Mouse (Mus musculus) MEL-GATA-1-ER (cell line): ENCODE results near the gene Fgfr2.

Source experiments
- DNase-seq: peaks from one replicate; pipeline ENCODE4 v3.0.0-alpha.2; 2012; ENCODE audit warnings: low read depth; ENCODE audit errors: extremely low read depth

Fgfr2 gene

DNA sequence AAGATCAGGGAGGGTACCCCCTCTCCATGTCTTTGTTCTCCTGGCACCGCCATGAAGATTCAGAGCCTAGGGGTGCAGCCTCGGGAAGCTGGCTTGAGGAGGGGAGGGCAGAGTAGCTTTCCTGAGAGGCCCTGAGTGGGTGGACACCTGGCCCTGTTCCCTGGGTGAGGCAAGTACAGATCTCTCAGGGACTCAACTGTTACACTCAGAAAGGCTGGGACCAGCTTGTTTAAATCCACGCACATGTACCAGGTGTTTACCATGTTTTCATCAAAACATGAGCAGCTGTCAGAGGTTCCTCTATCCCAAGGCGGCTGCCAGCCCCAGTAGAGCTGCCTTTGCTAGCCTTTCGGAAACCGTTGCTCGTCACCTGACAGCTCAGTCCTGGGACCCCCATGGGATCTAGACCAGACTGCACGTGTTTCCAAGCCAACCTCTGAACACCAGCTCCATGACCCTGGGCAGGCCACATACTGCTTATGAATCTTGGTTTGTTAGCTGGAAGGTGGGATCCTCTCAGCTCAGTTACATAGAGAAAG lies 425.8 kb downstream of the Fgfr2 start:
- no peak for DNase-seq

DNA sequence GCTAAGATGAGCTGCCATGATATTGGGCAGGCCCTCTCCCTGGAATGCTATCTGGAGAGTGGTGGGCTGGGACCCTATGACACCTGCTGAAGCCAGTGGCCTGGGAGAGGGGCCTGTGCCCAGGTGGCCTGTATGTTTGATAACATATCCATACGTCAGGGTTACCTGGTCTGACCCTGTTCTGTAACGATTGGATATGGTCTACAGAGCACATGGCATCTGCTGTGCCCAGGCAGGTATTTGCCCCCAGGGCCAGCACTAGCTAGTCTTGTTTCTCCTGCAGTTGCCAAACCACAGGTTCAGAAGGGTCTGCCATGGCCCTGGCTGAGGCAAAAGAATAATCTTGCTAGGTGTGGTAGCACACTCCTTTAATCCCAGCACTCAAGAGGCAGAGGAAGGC lies 429.6 kb downstream of the Fgfr2 start:
- DNase-seq, result no peak

DNA sequence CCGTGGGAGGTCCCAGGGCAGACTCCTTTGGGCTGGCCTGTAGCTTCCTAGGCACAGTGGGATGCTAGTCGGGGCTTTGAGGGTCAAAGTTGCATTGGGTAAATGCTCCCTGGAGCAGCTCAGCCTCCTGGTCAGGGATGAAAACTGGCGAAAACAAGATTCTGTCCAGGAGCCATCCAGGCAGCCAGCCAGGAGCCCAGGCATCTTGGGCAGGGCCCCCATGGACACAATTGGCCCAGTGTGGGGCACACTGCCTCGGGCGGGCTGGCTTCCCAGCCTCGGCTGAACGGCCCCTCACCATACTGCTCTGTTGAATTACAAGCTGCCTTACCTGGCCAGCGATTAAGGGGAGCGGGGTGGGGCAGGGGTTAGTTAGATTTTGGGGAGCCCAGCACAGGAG lies 430.4 kb downstream of the Fgfr2 start:
- no peak for DNase-seq

DNA sequence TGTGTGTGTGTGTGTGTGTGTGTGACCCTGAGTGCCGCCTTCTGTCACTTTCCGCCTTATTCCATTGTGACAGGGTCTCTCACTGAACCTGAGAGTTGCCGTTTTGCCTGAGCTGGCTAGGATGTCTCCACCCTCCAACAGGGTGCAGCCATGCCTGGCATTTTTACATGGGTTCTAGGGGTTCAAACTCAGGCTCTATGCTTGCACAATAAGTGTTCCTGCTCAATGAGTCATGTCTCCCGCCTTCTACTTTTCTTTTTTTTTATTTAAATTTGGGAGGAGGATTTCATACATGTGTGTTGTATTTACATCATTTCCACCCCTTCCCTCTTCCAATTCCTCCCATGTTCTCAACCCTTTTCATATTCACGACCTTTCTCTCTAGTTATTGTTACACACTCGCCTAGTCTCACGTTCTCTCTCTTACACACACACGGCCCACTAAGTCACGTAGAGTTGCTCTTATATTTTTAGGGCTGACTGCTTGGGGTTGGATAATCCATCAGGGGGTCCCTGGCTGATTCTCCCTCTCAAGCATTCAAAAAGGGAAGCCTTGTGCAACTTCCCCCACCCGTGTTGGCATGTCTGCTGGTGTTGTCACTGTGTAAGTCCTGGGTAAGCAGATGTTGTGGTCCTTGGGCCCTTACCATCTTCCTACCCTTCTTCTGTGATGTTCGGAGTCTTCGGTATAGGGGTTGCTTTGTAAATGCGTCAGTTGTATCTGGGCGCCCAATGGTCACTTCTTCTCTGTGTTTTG lies 432.3 kb downstream of the Fgfr2 start:
- no peak for DNase-seq

DNA sequence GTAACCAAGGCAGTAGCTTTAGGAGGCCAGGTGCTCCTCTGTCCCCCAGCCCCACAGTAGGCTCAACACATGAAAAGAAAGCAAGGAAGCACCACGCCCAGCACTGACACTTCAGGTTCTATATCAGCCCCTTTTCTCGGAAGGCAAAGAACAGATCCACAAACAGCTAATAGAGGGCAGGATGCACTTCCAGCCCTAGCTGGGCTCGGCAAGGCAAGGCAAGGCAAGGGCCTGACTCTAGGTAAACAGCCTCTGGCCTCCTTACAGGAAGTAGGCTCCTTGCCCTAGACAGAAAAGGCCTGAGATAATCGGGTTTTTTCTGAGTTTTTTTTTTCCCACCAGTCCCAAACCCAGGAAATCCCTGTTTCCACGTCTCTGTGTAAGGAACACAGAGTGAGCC lies 433.4 kb downstream of the Fgfr2 start:
- DNase-seq, result no peak

DNA sequence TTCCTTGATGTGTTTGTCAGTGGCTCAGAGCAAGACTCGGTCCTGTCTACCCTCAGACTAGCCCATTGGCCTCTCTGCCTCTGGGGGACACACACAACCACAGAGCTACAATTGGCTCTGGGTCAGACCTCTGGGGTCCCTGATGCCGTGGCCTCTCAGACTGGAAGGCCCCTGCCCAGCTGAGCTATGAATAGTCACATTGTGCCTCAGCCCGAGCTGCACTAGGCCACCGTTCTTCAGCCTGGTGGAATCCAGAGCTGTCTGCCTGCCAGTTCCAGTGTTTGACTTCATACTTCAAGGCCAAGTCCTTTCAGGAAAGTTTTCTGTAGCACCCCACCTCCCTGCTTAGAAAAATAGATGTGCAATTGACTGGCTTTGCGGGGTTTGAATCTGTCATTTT lies 434.4 kb downstream of the Fgfr2 start:
- DNase-seq, result no peak

DNA sequence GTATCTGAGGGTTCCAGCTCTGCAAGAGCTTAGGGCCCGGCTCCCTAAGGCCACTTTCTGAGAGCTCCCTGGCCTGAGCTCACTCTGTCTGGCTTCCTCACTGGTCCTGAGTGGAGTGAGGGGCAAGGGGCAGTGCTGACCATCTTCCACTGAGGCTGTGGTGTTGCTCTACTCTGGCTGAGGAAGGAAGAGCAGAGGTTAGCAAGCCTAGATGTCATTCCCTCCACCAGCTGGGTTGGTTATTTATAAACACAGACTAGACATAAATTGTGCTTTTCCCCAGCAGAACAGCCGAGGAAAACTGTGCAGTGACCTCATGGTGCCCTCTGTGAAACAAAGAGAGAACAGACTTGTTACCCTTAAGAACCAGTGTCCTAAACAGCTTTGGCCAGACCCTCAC lies 435.3 kb downstream of the Fgfr2 start:
- DNase-seq, result no peak

DNA sequence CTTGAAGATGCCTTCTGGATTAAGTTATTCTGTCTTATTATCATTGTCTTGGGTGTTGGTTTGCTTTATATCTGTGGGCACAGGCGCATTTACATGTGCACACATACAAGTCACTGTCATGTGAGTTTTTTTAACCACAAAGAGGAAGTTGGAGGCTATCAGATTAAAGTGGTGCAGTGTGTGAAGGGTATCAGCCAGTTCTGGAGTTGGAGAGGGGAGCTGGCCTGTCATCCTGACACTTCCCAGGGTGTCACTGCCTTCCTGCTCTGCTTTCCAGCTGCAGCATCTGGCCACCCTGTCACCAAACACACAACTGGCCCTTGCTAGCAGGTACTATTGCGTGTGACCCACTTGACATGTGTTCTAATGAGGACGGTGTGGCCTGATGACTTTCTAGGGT lies 436.6 kb downstream of the Fgfr2 start:
- DNase-seq, result peak; percentile 89

DNA sequence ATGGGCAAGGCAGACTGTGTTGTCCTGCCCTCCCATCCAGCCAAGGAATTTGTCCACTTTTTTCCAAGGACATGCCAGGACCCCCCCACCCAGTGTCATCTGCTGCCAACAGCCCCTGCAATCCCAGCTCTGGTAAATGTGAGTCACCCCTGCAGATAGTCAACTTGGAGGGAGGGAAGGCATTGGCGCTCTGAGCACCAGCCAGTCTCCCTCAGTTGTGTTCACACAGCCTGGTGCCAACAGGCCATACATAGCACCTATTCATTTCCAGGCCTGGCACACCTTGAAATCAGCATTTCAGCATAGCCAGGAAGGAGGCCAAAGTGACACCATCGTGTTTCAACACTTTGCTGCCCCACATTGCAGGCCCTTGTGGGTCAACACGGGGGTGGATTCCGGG lies 439.2 kb downstream of the Fgfr2 start:
- no peak for DNase-seq

DNA sequence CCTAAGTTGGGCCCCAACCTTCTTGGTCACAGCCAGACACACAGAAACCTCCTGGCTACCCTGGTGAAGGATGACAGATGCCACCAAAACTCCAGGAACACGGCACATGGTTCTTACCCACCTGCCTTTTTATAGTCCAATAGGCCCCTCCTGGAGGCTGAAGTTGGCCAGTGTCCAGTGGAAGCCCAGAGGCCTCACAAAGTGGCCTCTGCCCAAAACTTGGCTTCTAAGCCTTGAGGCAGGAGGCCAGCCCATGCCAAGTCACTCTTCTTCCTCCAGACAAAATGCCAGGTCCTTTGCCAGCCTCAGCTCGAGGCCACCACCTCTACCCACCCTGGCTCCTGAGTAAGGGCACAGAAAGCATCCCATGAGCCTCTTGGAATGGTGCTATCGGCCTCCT lies 440.2 kb downstream of the Fgfr2 start:
- DNase-seq, result no peak

DNA sequence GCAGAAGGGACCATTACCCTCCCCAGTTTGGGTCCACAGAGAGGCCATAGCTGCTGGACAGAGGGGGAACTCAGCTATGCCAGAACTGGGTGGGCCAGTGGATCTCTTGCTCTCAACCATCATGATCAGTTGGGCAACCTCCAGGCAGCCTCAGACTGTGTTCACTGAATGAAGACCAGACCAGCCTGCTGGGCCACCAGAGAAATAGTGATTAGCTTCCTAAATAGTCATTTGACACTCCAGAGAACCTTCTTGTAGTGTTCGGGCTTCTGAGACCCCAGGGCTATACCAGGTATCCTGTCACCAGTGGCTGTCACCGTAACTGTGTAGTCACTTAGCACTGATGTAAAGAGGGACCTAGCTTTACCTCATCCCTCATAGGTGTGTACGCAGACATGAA lies 440.8 kb downstream of the Fgfr2 start:
- DNase-seq, result no peak

DNA sequence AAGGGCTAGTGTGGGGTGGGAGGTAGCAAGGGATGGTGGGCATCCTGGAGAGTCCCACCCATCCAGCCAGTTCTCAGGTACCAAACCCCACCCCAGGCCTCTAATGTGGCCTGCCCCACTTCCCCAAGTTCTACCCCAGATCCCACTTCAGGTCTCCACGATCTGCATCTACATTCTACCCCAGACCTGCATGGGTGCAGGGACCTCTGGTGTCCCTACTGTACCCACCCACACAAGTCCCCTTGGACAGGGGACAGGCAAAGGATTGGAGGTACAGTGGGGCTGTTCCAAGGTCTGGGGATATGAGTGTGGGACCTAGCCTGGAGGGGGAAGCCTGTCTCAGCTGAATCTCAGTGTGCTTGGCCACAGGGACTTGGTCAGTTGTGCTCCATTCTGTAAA lies 441.3 kb downstream of the Fgfr2 start:
- DNase-seq, result no peak

DNA sequence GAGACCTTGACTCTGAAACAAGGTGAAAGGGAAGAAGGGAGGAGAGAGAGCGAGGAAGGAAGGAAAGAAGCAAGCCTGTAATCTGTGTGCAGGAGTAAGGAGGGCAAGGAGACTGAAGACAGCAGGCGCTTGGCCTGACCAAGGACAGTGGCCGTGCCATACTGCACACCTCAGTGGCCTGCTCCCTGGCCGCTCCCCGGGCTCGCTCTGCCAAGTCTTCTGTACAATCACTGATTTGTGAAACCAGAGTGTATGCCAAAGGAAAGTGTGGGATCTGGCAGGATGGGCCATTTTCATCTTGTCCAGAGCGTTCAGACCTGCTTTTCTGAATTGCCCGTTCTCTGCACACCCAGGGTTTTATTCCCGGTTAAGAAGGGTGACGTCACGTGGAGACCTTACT lies 441.9 kb downstream of the Fgfr2 start:
- DNase-seq, result no peak

DNA sequence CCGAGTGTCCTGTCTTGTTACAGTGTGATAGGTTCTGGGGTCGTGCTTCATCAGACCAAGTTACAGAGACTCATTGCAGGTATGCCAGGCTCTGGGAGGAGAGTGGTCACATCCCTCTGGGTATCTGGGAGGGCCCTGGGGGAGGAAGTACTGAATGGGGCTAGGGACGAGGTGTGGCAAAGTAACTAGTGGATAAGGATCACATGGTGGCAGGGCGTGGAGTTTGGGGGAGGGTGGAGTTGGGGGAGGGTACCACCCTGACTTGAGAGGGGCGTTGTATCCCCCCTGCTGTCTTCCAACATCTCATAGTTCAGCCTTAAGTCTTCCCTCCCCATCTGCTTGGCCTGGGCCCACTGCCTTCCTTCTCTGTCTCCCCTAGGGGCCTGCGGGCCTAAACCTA lies 443.6 kb downstream of the Fgfr2 start:
- DNase-seq, result no peak

DNA sequence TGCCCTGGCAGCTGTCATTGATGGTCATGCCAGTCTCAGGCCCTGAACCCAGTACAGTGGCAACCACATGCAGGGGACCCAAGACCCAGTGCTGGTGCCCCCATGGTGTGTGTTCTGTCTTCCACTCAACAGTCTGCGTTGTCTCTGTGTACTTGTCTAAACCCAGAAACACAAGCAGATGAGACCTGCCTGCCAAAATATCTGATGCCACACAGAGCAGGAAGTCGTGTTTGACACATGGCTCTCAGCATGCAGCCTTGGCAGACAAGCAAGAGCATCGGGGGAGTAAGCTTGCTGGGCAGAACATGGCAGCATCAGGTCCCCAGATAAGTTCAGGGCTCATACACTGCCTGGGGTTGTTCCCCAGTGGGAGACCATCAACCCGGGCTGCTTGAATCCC lies 444.0 kb downstream of the Fgfr2 start:
- DNase-seq, result no peak

DNA sequence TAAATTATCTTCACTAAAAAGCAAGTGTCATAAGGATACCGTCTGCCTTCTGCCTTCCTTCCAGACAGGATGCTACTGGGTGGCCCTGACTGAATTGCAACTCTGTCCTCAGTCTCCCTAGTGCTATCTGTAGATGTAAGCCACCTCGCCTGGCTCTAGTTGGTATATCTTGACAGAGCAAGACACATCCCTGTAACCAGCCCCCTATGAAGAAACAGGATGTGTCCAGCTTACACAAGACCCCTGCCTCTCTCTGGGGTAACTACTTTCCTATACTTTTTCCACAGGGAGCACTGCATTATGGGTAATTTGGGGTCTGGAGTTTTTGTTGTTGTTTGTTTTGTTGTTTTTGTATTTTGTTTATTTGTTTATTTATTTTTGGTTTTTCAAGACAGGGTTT lies 447.2 kb downstream of the Fgfr2 start:
- no peak for DNase-seq

DNA sequence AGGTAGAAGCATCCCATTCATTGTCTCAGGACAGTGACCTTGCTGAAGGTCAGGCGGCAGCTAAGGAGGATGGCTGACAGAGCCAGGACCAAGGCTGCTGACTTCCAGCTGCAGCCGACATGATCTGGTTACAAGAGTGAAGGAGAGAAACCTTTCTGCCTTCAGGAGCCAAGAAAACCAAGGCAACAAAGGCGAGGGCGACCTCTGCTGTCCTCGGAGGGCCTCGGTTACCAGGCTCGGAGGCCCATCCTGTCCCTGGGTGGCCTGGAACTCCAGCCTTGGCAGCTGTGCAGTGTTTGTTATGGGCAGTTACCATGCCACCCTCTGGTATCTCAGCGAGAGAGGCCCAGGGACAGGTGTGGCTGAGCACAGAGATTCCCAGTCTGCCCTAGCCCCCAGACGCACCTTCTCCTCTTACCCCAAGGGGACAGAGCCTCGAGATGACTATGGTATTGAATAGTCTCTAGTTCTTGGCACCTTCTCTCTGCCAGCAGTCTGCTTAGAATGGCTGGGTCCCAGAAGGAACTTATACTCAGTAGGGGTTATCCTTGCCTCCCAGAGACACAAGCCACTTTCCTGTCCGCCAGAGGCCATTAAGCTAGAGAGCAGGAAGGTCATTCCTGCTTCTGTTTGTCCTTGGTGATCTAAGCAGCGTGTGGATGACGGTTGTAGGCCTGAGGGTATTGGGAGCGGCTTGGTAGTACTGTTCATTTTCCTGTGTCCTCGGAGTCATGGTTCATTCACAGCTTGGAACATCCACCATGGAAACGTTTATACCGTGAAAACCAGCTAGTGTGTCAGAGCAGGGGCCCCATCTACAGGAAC lies 449.0 kb downstream of the Fgfr2 start:
- DNase-seq, result no peak

DNA sequence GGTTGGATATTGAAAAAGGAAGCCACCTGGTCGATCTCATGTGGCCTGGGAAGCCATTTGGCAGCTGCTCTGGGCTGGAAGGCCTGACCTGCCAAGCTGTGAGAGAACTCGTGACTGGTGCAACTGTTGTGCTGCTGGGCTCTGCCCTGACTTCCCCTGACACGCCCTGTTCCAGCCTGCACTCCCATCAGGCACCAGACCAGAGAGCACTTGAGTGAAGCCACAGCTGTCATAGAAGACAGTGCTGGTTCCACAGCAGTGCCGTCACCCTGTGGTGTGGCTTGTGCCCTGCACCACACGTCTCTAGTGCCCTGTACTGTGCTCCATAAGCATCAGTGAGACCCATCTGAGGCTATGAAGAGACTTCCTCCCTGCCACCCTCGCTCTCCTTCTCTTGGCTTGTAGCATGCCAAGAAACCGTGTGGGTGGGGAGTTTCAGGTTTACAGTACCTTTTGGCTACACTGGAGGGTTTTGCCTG lies 450.6 kb downstream of the Fgfr2 start:
- no peak for DNase-seq

DNA sequence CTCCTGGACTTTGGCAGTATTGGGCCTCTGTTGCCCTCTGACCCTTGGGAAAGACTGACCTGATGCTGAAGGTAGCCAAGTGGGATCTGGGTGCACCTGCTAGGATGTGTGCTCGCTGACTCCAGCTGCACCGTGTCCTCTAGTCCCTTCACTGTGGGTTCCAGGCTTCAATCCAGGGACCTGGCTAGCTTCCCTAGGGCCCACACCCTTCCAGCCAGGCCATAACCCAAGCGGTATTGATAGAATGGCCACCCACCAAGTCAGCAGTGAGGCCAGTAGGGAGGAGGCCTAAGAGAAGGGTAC lies 452.3 kb downstream of the Fgfr2 start:
- DNase-seq, result no peak

DNA sequence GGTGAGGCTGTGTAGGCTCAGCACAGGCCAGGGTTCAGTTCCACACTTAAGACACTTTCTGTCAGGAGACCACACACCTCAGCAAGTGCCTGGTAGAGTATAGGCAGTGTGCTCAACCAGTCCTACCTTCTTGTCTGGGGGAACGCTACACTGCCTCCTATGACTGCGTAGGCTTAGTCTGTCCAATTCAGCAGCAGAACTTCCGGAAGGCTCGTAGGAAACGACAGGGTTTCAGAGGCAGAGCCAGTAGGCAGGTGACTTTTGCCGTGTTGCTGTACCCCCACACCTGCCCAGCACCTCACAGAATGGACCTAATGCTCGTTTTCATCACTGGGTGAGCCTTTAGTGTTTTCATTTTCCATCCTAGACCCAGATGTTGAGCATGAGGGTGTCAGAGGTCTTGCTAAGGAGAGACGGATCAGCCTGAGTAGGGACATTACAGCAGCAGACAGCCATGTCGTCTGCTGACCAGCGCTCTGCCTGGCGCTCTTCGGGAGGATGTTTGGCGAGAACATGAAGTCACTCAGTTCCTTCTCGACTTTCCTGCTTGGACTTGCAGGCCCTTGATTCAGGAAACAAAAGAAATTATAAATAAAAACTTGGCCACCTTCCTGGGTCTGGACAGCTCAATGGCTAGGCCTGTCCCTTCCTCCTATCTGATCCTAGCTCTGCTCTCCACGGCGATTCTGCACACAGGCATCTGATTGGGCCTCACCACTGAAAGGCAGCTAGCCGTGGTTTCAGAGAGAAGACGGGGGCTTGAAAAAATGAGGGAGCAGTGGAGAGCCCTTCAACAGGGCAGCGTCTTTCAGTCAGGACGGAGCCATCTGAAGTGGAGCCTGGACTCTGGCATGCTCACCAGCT lies 452.9 kb downstream of the Fgfr2 start:
- no peak for DNase-seq

DNA sequence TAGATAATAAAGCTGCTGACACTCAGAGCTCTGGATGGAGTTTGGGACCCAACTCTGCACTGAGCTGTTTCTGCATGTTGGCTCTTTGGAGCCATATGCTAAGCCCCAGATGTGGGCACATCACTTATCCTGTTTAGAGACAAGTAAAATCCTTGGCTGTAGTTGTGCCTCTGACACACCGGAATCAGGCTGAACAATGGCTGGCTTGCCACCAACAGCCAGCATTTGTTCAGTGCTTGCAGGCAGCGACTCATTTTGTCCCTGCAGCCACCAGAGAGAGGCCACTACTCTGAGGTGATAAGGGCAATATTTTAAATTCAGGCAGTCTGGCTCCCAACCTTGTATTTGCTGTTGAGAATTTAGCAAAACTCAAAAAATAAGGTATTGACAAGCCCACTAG lies 454.5 kb downstream of the Fgfr2 start:
- DNase-seq, result no peak

DNA sequence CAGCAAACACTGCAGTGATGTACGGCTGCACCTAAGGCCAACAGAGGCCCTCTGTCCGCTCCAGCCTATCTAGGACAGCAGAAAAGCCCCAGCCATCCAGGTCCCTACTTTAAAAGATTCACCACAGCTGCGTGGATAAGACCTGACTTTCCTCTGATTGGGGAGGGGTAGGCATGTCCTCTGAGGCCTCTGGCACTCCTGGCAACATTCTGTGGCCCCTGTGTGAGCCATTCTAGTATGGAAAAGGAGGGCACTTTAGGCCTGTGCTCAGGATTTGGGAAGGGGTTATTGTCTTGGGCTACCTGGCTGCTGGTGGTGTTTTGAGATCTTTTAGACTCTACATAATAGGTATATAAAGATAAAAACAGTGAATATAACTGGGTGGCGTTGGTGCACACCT lies 456.6 kb downstream of the Fgfr2 start:
- DNase-seq, result no peak
